ENCODE assay signal across 10 mouse cellular contexts in genomic region chr2:112309161-112309600, GRCm38 (mm10). TPM values are rescaled to one million over a fixed set of nuclear protein-coding genes. Genes with fewer than 3 reads are reported as not detected.
DNase-seq lines count a peak whose midpoint lies in the region; ATAC-seq and TF ChIP-seq lines count a peak whose summit lies in the region.
"Had no signal": no experiment of that assay in that cellular context is flagged by ENCODE, and none has a peak within 500 bp of the region (broad histone marks: within the 10 kb centered on the region; RNA-seq: fewer than 3 reads in every experiment).

No protein-coding gene starts in this region.

- no peaks in the 10 kb centered on the region for H3K27me3 ChIP-seq in kidney, postnatal 0 days (ENCODE audit: insufficient read depth, low read length)
- H3K27me3 ChIP-seq in forebrain, embryonic 12.5 days, result no peaks in the 10 kb centered on the region
- H3K27me3 ChIP-seq: limb, embryonic 12.5 days had no signal

- 0 out of 2 replicates have a peak, but pooled peaks cover 3% of the 10 kb centered on the region for H3K4me1 ChIP-seq in kidney, postnatal 0 days (replicated peaks; ENCODE audit: insufficient read depth, low read length)
- H3K4me1 ChIP-seq in forebrain, embryonic 12.5 days, result no peaks in the 10 kb centered on the region
- H3K4me1 ChIP-seq: limb, embryonic 12.5 days had no signal

- no peaks in the 10 kb centered on the region for H3K36me3 ChIP-seq in kidney, postnatal 0 days (ENCODE audit: insufficient read depth, low read length)
- H3K36me3 ChIP-seq in forebrain, embryonic 12.5 days (replicated peaks), result no peaks in the 10 kb centered on the region
- H3K36me3 ChIP-seq: limb, embryonic 12.5 days had no signal

- DNase-seq in kidney, postnatal 0 days (ENCODE audit: low spot score), result peak; percentile 49
- no peak for DNase-seq in kidney, adult 18-20 months
- peak; percentile 11 for DNase-seq in adipocyte (ENCODE audit: low spot score)
- DNase-seq in lung, postnatal 14 days, result peak; percentile 3
- DNase-seq in spleen, adult 18-20 months, result no peak

- H3K27ac ChIP-seq in kidney, postnatal 0 days, result no peak overlapping the region
- H3K27ac ChIP-seq in forebrain, embryonic 12.5 days, result no peak overlapping the region
- H3K27ac ChIP-seq: limb, embryonic 12.5 days had no signal

- H3K9me3 ChIP-seq in kidney, postnatal 0 days (replicated peaks; ENCODE audit: low read length), result no peaks in the 10 kb centered on the region
- H3K9me3 ChIP-seq in forebrain, embryonic 12.5 days, result no peaks in the 10 kb centered on the region
- H3K9me3 ChIP-seq: limb, embryonic 12.5 days had no signal

- no peak overlapping the region for H3K4me2 ChIP-seq in kidney, postnatal 0 days (ENCODE audit: low read length)
- H3K4me2 ChIP-seq in forebrain, embryonic 12.5 days, result no peak overlapping the region
- H3K4me2 ChIP-seq: limb, embryonic 12.5 days had no signal

- H3K4me3 ChIP-seq in kidney, postnatal 0 days (replicated peaks; ENCODE audit: low read depth, low read length), result no peak overlapping the region
- H3K4me3 ChIP-seq in forebrain, embryonic 12.5 days (replicated peaks), result no peak overlapping the region
- H3K4me3 ChIP-seq: limb, embryonic 12.5 days had no signal

- ATAC-seq in kidney, postnatal 0 days (replicated peaks; ENCODE audit: low FRiP score, low read depth), result no peak
- peak; percentile 51 for ATAC-seq in erythroblast, adult 5-6 weeks (replicated peaks; ENCODE audit: low FRiP score, poor library complexity, severe bottlenecking)
- no peak for ATAC-seq in forebrain, embryonic 12.5 days (ENCODE audit: low FRiP score)
- ATAC-seq in monocyte, adult 5-6 weeks (replicated peaks; ENCODE audit: insufficient number of reproducible peaks, low FRiP score, low TSS enrichment, poor library complexity, severe bottlenecking), result no peak

- no peak for TF ChIP-seq CTCF in kidney, postnatal 0 days (IDR thresholded peaks at IDR 0.05; ENCODE audit: low read depth)

- 52% methylated on average over 10 of the region's 10 CpGs for WGBS in kidney, postnatal 0 days
- WGBS in forebrain, embryonic 12.5 days, result 85% methylated on average over 10 of the region's 10 CpGs

- no peak overlapping the region for H3K9ac ChIP-seq in kidney, postnatal 0 days (ENCODE audit: low read depth, low read length)
- H3K9ac ChIP-seq in forebrain, embryonic 12.5 days, result no peak overlapping the region
- H3K9ac ChIP-seq: limb, embryonic 12.5 days had no signal

RNA-seq across cellular contexts. Expression of gene Gm21985, which starts 43.1 kb away (rescaled TPM):
- polyA plus RNA-seq in kidney, postnatal 0 days (2015; fragmentation: Nextera tagmentation; extraction: Ambion mirVana), result not detected in 2 replicates
- total RNA-seq in erythroblast, adult 5-6 weeks (2015; ENCODE audit: low replicate concordance), result not detected in 2 replicates
- 0.60 and 8.5 TPM in 2 replicates for total RNA-seq in erythroblast, adult 5-6 weeks (2017; ENCODE audit: low replicate concordance)
- polyA plus RNA-seq in forebrain, embryonic 12.5 days (2016; fragmentation: Nextera tagmentation; extraction: Ambion mirVana), result not detected in 2 replicates
- total RNA-seq in monocyte, adult 5-6 weeks (2017), result 0.49 to 16.1 TPM (median 12.5 TPM) in 3 replicates
- polyA plus RNA-seq: limb, embryonic 12.5 days had no signal

RNA-seq across cellular contexts. Expression of gene Slc12a6, which starts 43.6 kb away (rescaled TPM):
- 7.8 and 8.7 TPM in 2 replicates for polyA plus RNA-seq in kidney, postnatal 0 days (2015; fragmentation: Nextera tagmentation; extraction: Ambion mirVana)
- 94.7 and 134 TPM in 2 replicates for total RNA-seq in erythroblast, adult 5-6 weeks (2015; ENCODE audit: low replicate concordance)
- total RNA-seq in erythroblast, adult 5-6 weeks (2017; ENCODE audit: low replicate concordance), result 97.9 and 119 TPM in 2 replicates
- 17.2 and 17.6 TPM in 2 replicates for polyA plus RNA-seq in forebrain, embryonic 12.5 days (2016; fragmentation: Nextera tagmentation; extraction: Ambion mirVana)
- 175 to 238 TPM (median 221 TPM) in 3 replicates for total RNA-seq in monocyte, adult 5-6 weeks (2017)

RNA-seq across cellular contexts. Expression of gene Nop10, which starts 47.5 kb away (rescaled TPM):
- 232 and 252 TPM in 2 replicates for polyA plus RNA-seq in kidney, postnatal 0 days (2015; fragmentation: Nextera tagmentation; extraction: Ambion mirVana)
- 23.6 and 25.4 TPM in 2 replicates for total RNA-seq in erythroblast, adult 5-6 weeks (2015; ENCODE audit: low replicate concordance)
- 28.3 and 33.6 TPM in 2 replicates for total RNA-seq in erythroblast, adult 5-6 weeks (2017; ENCODE audit: low replicate concordance)
- 152 and 157 TPM in 2 replicates for polyA plus RNA-seq in forebrain, embryonic 12.5 days (2016; fragmentation: Nextera tagmentation; extraction: Ambion mirVana)
- 47.8 to 69.9 TPM (median 58.9 TPM) in 3 replicates for total RNA-seq in monocyte, adult 5-6 weeks (2017)

RNA-seq across cellular contexts. Expression of gene Nutm1, which starts 50.1 kb away (rescaled TPM):
- polyA plus RNA-seq in kidney, postnatal 0 days (2015; fragmentation: Nextera tagmentation; extraction: Ambion mirVana), result 0.05 TPM in 2 replicates
- total RNA-seq in erythroblast, adult 5-6 weeks (2015; ENCODE audit: low replicate concordance), result not detected in 2 replicates
- not detected in 2 replicates for total RNA-seq in erythroblast, adult 5-6 weeks (2017; ENCODE audit: low replicate concordance)
- polyA plus RNA-seq in forebrain, embryonic 12.5 days (2016; fragmentation: Nextera tagmentation; extraction: Ambion mirVana), result not detected in 2 replicates
- not detected in 3 replicates for total RNA-seq in monocyte, adult 5-6 weeks (2017)
- polyA plus RNA-seq: frontal cortex, adult 2 months had no signal

RNA-seq across cellular contexts. Expression of gene Emc4, which starts 58.6 kb away (rescaled TPM):
- 127 and 141 TPM in 2 replicates for polyA plus RNA-seq in kidney, postnatal 0 days (2015; fragmentation: Nextera tagmentation; extraction: Ambion mirVana)
- total RNA-seq in erythroblast, adult 5-6 weeks (2015; ENCODE audit: low replicate concordance), result 8.6 and 14.0 TPM in 2 replicates
- 6.0 and 16.8 TPM in 2 replicates for total RNA-seq in erythroblast, adult 5-6 weeks (2017; ENCODE audit: low replicate concordance)
- polyA plus RNA-seq in forebrain, embryonic 12.5 days (2016; fragmentation: Nextera tagmentation; extraction: Ambion mirVana), result 104 and 111 TPM in 2 replicates
- 33.5 to 44.1 TPM (median 34.3 TPM) in 3 replicates for total RNA-seq in monocyte, adult 5-6 weeks (2017)

Comparison
In these comparisons a context has a peak if more than half of its experiments do, and no peak if none do; other contexts are left out.
1. DNase-seq: peak in kidney, postnatal 0 days (single experiment), adipocyte (single experiment) and lung, postnatal 14 days (single experiment); none in kidney, adult 18-20 months (single experiment) and spleen, adult 18-20 months (0 of 2).